Mouse (Mus musculus): Measurements from ENCODE around the gene Gpbar1.

Gpbar1 gene

DNA sequence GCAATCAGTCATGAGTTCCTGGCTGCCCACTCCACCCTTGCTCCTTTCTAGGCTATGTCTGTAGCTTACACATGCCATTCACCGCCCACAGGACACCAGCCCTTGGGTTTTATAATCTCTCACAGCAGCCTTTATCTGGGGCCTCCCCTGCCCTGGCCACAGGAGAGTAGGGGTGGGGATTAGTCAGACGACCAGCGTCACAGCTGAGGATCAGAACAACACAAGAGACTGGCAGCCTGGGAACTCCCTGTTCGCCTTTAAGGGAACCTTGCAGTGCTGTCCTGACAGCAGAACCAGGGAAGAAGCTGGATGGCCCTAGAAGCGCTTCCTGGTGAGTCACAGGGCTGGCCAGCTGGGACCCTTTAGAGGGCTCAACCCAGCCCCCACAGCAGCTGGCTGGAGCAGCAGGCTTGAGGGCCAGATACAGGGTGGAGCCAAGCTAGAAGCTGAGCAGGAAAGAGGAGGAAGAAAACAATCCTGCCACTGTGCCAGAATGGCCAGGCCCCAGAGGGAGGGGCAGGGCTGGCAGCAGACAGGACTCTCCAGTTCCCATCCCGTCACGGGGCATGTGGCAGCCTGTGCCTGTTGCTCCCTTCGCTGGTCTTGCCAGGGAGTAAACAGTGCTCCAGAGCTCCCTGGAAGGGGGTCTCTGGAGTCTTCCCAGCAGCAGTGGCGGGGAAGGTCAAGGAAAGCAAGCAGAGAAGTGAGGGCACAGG, 17.3 kb downstream of the Gpbar1 start:
- peak; percentile 68 for DNase-seq (ENCODE audit: low spot score)

DNA sequence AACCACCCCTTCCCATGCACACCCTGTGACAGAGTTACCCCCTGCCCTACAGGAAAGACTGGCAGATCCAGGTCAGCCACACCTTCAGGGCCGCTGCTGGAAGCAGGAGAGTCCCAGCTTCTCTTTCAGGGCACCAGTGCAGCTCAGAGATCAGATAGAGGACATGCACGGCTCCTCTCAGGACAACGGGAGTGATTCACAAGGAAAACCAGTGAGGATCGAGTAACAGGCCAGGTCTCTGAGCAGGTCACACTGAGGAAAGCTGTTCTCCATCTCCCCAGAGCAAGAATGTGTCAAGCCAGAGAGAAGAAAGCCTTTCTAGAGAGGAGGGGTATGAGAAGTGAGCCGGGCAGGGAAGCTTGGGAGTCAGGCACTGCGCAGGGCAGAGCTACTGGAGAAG, 18.1 kb downstream of the Gpbar1 start:
- DNase-seq (ENCODE audit: low spot score), result no peak

DNA sequence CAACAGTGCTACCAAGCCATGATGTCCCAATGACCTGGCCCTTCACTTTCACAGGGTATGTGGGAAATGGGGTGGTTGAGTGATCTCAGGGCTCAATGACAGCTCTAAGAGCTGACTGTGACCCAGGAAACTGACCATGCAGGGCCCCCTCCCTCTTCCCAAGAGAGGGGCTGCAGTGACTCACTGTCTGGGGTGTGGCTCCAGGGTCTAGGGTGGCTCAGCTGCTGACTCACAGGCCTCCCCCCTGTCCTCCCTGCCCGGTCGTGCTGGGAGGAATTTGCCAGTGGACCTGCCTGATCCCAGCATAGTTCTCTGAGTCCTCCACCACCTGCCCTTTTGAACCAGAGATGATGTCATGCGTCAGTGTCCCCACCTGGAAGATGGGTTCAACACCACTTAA, 18.9 kb downstream of the Gpbar1 start:
- no peak for DNase-seq (ENCODE audit: low spot score)

DNA sequence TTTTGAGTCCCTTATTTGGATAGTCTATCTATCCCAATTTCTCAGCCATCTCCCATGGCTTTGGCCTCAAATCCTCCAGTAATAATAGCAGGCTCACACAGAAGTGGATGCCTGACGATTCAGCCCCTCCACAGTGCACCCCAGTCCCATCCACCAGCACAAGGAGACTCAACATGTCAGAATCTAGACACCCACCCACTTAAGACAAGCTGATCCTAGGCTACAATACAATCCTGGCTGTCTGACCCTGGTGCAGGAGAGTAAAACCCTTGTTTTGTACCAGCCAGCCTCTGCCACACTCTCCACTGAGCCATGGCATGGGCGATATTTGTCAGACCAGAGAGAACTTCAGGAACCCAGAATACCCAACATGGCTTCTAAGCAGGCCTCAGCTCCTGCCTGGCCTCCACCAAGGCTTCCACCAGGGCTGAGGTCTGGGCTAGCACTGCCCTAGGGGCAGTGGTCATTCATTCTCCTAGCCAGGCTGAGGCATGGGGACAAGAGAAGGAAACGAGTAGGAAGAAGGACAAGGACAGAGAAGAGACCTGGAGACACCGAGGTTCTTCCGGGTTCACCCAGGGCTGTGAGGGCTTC, 19.9 kb downstream of the Gpbar1 start:
- no peak for DNase-seq (ENCODE audit: low spot score)

DNA sequence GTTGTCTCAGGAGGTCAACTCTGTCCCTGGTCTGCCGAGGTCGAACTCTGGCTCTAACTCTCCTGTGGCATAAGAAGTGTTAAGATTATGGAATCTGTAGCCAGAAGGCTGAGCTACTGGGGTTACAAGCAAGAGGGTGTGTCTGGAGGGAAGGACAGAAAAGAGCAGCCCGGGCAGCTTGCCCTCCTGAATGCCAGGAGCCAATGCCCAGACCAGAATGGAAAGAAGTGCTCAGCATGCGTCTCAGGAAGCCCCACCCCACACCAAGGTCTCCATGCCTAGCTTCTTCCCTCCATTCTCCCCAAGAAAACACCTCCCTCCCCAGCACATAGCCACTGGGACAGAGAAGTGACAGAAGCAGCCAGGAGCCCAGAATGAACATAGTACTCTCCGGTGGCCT, 20.6 kb downstream of the Gpbar1 start:
- no peak for DNase-seq (ENCODE audit: low spot score)

DNA sequence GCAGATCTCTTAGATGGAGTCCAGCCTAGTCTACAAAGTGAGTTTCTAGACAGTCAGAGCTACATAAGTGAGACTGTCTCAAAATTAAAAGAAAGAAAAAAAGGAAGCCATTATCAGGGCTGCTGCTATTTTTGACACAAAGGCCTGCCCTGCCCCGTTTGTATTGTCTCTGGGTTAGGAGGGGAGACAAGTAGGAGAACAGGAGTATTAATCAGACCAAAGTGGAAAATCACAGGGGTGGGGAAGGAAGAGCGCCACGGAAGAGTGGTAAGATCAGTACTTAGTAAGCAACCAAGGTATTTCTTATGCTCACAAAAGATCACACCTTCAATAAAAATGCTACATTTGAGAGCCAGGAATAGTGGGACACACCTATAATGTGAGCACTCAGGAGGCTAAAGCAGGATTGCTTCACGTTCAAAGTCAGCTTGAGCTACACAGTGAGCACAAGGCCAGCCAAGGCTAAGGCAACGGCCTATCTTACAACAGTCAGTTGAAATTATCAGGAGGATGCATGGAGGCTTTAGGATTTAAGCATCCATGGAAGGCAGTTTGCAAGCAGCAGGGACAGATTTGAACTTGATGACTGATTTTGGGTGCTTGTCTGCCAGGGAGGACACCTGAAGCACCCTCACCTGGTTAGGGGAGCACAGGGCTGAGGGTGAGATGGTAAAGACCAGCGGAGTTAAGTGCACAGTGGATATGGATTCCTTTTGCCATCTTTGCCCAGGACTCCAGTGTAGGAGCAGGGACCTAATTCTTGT, 22.2 kb downstream of the Gpbar1 start:
- DNase-seq (ENCODE audit: low spot score), result no peak

DNA sequence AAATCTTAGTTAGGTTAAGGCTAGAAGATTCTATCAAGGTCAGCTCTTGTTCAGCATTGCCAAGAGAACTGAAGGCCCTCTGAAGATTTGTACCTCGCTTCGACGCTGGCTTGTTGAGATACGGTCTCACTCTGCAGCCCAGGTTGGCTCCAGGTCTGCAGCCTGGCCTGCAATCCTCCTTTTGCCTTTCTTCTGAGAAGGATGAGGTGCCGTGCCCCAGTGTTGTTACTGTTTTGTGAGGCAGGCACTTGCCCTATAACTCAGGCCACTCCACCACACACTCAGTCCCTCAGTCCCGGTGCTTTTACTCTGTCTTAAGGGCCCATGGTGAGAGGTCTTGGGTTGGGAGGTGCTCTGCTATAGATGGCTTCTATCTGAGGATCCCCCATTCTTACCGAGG, 23.9 kb downstream of the Gpbar1 start:
- DNase-seq (ENCODE audit: low spot score), result no peak

DNA sequence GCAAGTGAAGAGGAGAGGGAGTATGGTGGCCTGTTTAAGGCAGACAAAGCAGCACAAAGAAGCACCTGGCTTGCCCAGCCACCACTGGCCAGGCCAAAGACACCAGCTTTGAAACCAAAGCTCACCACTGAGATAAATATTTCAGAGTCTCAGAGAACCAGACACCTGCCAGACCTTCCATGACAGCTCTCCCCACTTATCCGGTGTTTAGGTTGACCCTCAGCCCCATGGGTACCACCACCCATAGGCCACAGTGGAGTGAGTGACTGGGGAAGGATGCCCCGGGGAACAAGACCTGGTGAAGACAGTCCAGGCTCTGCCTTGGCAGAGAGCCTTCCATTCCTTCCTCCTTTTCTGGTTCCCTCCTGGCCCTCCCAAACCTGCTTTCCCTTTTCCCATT, 24.5 kb downstream of the Gpbar1 start:
- no peak for DNase-seq (ENCODE audit: low spot score)

DNA sequence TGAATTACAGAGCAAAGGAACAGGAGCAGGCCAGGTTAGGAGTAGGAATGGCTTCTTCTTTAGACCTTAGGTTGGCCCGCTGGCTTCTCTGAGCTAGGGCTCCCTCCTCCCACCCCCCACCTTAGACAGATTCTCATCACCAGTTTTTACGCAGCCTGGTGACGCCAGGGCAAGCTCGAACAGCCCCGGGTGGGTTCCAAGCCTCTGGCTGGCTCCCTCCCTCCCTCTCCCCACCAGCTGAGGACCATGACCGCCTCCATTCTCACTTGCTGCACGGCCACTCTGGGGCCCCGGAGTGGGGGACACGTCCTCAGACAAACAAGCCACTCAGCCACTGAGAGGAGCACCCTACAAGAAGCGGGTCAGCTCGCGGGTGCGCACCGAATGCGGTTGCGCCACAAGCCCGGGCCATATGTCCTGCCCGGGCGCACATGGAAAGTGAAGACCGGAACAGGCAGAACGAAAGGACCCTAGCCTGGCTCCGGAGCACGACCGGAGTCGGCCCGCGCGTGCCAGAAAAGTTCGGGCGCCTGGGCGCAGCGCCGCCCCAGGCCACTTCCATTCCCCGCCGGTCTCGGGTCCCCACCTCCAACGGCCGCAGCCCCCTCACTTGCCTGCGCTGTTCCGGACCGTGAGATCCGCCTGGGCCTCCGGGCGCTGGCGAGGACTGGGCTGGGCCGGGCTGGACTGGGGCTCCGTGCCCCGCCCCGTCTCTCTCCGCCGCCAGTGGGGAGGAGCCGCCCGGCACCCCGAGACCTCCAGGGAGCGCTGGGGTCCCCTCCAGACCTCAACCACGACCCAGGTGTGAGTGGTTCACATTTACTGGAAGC, 25.4 kb downstream of the Gpbar1 start:
- no peak for DNase-seq (ENCODE audit: low spot score)

DNA sequence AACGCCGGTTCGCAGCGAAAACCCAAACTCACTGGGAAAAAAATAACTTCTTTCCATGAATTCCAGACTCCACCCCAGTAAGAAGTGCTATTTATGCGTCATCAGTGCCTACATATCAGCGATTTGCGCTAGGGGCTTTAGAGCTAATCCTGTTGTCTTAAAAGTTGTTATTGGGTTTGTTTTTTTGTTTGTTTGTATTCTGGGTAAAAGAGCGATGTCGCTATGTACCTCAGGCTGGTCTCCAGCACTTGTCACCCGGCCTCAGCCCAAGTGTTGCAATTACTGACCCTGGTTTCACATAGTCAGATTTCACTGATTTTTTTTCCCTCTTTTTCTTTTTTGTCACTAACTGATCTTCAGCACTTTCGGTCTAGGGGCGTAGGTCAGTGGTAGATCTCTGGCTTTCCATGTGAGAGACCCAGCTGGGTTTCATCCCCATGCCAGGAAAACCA, 26.0 kb downstream of the Gpbar1 start:
- no peak for DNase-seq (ENCODE audit: low spot score)

DNA sequence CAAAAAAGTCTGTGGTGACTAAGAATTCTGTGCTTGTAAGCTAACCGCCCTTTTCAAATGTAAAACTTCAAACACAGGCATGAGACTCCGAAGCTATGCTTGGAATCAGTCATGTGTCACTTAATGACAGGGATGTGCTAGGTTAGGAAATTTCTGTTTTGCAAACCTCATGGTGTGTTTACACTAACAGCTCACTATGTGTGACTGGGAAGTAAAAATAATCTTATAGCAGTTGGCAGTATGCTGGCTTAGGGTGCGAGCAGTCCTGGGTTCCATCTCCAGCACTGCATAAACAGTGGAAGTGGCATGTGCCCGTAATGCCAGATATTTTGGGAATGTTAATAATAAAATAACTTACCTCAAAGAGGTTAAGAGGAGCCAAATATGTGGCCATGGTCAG, 26.6 kb downstream of the Gpbar1 start:
- DNase-seq (ENCODE audit: low spot score), result no peak

DNA sequence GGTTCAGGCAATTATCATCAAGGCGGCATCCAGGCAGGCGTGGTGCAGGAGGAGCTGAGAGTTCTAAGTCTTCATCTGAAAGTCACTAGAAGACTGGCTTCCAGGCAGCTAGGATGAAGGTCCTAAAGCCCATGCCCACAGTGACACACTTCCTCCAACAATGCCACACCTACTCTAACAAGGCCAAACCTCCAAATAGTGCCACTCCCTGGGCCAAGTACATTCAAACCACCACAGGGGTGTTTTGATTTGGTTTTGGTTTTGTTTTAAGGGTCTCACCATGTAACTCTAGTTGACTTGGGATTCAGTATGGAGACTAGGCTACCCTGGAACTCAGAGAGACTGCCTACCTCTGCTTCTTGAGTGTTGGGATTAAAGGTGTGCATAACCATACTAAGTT, 27.2 kb downstream of the Gpbar1 start, which contains the start of gene Tmbim1:
Tmbim1 (minus strand) TSS at position 101 of the 400 bp plus-strand sequence.
- no peak for DNase-seq (ENCODE audit: low spot score)

DNA sequence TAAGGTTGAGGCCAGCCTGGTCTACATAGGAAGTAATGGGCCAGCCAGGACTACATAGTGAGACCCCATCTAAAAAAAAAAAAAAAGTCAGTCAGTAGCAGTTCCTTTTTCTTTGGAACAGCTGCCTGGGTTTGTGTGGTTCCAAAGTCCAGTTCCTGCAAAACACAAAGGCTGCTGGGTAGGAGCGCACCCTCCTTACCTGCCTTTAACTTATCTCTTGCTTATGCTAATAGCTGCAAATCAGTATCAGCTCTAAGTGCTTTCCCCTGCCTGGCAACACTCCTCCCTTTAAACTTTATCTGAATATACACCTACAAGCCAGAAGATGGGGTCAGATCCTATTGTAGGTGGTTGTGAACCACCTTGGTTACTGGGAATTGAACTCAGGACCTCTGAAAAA, 28.8 kb downstream of the Gpbar1 start:
- no peak for DNase-seq (ENCODE audit: low spot score)

DNA sequence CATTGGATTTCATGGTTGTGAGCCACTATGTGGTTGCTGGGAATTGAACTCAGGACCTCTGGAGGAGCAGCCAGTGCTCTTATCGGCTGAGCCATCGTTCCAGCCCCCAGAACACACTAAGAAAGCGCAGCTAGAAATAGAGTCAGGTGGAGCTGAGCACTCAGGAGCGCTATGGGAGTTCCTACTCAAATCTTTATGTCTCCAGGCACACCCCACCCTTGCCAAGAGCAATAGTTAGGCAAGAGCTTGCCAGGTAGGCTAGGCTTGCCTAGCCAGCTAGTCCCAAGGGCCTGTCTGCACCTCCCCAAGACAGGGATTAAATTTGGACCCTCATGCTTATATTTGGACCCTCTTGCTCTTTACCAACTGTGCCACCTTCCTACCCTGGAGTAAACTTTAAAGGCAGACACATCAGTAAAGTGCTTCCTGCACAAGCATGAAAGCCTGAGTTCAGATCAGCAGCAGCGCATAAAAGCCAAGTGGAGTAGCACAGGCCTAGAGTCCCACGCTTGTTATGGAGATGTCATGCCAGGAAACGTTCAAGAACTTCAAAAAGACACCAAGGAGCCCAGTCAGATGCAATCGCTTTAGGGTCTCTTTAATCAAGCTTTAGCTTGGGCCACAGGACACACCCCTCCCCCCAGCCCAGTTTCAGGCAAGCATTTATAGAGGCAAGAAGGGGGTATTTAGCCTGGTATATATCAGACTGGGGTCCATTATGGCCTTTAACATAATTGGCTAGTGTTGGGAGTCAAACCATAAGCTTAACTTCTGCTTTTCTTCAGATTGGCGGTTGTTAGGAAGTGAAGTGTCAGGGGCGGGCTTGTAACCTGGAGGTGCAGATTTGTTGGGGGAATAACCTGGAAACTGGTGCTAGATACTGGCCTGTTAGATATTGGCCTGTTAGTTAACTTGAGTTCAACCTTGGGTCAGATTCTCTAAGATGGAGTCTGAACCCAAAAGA, 29.9 kb downstream of the Gpbar1 start:
- DNase-seq (ENCODE audit: low spot score), result no peak

DNA sequence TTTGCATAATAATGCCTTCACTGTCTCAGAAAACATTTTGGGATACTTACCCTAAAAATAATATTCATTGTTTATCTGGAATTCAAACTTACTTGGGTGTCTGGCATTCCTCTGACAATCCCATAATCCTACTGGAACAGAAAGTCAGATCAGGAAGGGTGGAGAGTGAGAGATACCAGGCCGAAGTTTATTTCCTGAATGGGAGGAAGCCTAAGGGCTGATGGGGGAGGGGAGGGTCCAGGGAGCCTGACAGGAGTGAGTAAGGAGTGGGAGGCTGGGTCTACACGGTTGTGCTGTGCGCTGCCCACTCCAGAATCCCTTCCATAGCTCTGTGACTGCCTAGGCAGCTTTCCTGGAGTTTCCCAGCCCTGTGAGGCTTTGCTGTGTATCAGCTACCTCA, 31.4 kb downstream of the Gpbar1 start:
- DNase-seq (ENCODE audit: low spot score), result no peak

DNA sequence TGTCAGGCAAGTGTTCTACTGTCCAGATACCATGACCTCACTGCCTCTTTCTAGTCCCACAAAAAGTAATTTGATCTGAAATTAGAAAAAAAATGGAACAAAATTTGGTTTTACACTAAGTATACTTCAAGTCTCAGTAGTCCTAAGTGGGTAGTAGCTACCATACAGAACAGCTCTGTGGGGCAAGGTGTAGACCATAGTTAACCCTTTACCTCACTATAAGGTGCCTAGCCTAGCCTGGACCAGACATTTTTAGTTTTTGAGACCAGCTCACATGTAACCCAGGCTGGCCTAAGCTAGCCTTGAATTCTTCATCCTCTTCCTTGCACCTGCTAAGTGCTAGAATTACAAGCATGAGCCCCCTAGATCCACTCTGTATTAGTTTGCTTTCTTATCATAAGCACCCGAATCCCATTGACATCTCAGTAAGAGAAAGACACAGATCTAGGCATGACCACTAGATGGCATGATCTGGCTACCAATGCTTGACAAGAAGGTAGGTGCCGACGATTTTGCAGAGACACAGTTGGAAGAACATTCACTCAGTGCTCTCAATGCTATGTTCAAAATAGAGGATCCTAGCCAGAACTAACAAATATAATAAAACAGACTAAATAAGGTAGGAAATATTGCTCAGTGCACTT, 34.8 kb downstream of the Gpbar1 start:
- DNase-seq (ENCODE audit: low spot score), result peak; percentile 90

DNA sequence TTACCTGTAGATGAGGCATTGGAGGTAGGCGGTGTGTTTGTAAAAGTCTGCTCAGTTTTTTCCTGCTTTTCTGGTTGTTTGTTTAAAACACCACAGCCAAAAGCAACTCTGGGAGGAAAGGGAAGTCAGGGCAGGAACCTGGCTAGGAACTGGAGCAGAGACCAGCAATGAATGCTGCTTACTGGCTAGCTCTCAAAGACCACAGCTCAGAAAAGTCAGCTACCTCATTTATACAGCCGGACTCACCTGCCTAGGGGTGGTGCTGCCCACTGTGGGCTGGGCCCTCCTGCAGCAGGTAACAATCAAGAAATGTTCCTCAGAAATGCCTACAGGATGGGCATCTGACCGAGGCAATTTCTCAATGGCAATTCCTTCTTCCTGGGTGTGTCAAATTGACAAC, 36.4 kb downstream of the Gpbar1 start:
- DNase-seq (ENCODE audit: low spot score), result no peak

DNA sequence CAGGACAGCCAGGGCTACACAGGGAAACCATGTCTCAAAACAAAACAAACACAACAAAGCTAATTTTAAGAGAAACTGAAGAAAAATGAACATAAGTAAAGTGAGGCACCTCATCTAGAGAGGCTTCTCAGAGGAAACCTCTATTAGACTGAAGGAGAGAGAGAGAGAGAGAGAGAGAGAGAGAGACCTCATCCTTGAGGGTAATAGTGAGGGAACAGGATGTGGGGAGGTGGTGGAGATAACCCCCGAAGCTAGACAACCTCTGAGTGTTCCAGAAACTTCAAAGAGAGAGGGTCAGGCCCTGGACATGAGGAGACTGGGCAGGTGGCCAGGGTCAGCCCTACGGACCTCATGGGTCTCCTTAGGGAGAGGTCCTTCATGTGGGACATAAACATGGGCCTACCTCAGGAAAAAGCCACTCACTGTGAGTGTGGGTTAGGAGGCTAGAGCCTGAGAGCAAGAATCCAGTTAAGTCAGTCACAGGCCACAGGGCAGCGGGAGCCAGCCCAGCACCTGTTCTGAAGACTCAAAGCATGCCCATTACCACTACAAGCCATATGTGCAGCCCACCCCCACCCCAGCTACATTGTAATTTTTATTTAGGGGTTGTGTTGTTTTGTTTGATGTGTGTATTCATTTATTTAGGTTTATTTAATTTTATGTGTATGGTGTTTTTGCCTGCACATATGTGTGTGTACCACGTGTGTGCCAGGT, 37.9 kb downstream of the Gpbar1 start:
- no peak for DNase-seq (ENCODE audit: low spot score)

DNA sequence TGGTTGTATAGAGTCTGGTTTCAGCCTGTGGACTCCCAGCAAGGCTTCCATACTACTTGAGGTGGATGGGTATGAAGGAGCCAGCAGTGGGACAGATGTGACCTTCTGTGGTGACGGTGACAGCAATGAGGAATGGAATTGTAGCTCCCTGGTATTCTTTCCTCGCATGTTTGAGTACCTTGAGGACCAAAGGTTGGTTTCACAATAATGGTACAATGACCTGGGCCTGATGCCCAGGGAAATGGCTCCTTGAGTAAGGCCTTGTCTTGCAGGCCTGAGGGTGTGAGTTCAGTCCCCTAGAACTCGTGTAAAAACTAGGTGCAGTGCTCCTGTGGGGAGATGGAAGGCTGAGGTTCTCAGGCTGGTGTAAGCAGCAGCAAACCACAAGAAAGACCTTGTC, 40.4 kb downstream of the Gpbar1 start:
- DNase-seq (ENCODE audit: low spot score), result no peak

DNA sequence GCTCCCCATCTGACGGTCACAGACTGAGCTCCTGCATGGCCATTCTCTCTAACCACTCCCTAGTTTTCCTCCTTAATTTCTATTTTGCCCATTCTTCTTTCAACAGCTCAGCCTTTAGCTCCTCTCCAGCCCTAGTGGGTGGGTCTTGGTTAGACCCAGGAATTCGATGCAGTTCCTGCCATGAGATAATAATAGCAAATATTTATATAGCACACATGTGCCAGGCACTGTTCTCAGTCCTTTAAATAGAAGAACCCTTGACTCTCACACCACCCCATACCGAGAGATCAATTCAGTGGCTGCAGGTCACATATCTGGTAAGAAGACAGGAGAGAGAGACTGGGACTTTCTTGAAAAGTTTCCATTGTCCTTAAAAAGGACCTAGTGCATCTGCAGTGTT, 43.0 kb downstream of the Gpbar1 start:
- no peak for DNase-seq (ENCODE audit: low spot score)
